Mouse (Mus musculus) adrenal gland, adult 8-10 months (tissue): ENCODE data around the gene Hcfc1. TPM values are rescaled to one million over a fixed set of nuclear protein-coding genes. Genes with fewer than 3 reads are reported as not detected.
A peak's percentile ranks its signal among the peaks of the same experiment; 100 is the strongest.

Source experiments
- DNase-seq: peaks from one replicate; pipeline ENCODE4 v3.0.0; 2022
- total RNA-seq, 4 experiments: library from RNA; stranded (reverse); gene quantifications; 2 replicates each; pipeline ENCODE4 v1.2.4; 2022

The Hcfc1 gene
- 10 to 100 TPM; 58.1 to 78.5 (median 68.1) TPM for total RNA-seq

- peak; percentile 87 for DNase-seq
Observed at GRCm38 (mm10) chrX:73966248-73967176, at the start of gene Hcfc1. Gene Hcfc1 (minus strand): TSS chrX:73966357.

GRCm38 (mm10) chrX:74014597-74014996 lies 48.4 kb upstream of the Hcfc1 start:
- DNase-seq, result no peak

- no peak for DNase-seq
Observed at GRCm38 (mm10) chrX:74008063-74008462, 41.9 kb upstream of the Hcfc1 start.

- DNase-seq, result no peak
Observed at GRCm38 (mm10) chrX:74006401-74006800, 40.2 kb upstream of the Hcfc1 start.

- DNase-seq, result no peak
Observed at GRCm38 (mm10) chrX:74003644-74004043, 37.5 kb upstream of the Hcfc1 start.

- DNase-seq, result no peak
Observed at GRCm38 (mm10) chrX:74001024-74001423, 34.9 kb upstream of the Hcfc1 start.

GRCm38 (mm10) chrX:73998911-73999869 lies 33.0 kb upstream of the Hcfc1 start:
- DNase-seq, result peak; percentile 42

GRCm38 (mm10) chrX:73977783-73978182 lies 11.6 kb upstream of the Hcfc1 start:
- DNase-seq, result no peak

GRCm38 (mm10) chrX:73976283-73976682 lies 10.1 kb upstream of the Hcfc1 start:
- DNase-seq, result no peak

GRCm38 (mm10) chrX:73972774-73973173 lies 6.6 kb upstream of the Hcfc1 start:
- DNase-seq, result no peak

- no peak for DNase-seq
Observed at GRCm38 (mm10) chrX:73970781-73971180, 4.6 kb upstream of the Hcfc1 start.

GRCm38 (mm10) chrX:73969729-73970128 lies 3.6 kb upstream of the Hcfc1 start:
- DNase-seq, result no peak

GRCm38 (mm10) chrX:73969167-73969566 lies 3.0 kb upstream of the Hcfc1 start:
- DNase-seq, result no peak

GRCm38 (mm10) chrX:73967177-73968075 lies 1.3 kb upstream of the Hcfc1 start:
- DNase-seq, result peak; percentile 87

GRCm38 (mm10) chrX:73965307-73965706 lies 850 bp downstream of the Hcfc1 start:
- peak; percentile 40 for DNase-seq

GRCm38 (mm10) chrX:73964363-73964762 lies 1.8 kb downstream of the Hcfc1 start:
- no peak for DNase-seq

GRCm38 (mm10) chrX:73954988-73955387 lies 11.2 kb downstream of the Hcfc1 start:
- no peak for DNase-seq

- DNase-seq, result no peak
Observed at GRCm38 (mm10) chrX:73952603-73953002, 13.6 kb downstream of the Hcfc1 start.

GRCm38 (mm10) chrX:73949341-73949740 lies 16.8 kb downstream of the Hcfc1 start:
- no peak for DNase-seq

- no peak for DNase-seq
Observed at GRCm38 (mm10) chrX:73948647-73949046, 17.5 kb downstream of the Hcfc1 start.

GRCm38 (mm10) chrX:73946896-73947295 lies 19.3 kb downstream of the Hcfc1 start:
- DNase-seq, result no peak

GRCm38 (mm10) chrX:73942294-73942693 lies 23.9 kb downstream of the Hcfc1 start:
- DNase-seq, result no peak
